Mouse (Mus musculus) liver, embryonic 11.5 days (tissue): Measurements from ENCODE around the gene a. TPM values are rescaled to one million over a fixed set of nuclear protein-coding genes. Genes with fewer than 3 reads are reported as not detected.

Experiments
- ATAC-seq: fragments of 200-750 bp; cut with Nextera tagmentation; replicated peaks from 2 replicates; pipeline ENCODE4 v1.8.0; 2017; ENCODE audit warnings: moderate number of reproducible peaks, mild to moderate bottlenecking, moderate TSS enrichment, moderate library complexity; ENCODE audit not compliant: low FRiP score
- DNase-seq: peaks from one replicate; pipeline ENCODE4 v3.0.0-alpha.2; 2017; ENCODE audit warnings: low spot score
- H3K27ac ChIP-seq: fragments of 300-500 bp; sonication (generic); 2 replicates; pipeline ENCODE4 v1.5.1; 2014; ENCODE audit warnings: mild to moderate bottlenecking, low read depth, low read length, control low read depth
- H3K27me3 ChIP-seq: fragments of 300-500 bp; sonication (generic); replicated peaks from 2 replicates; pipeline ENCODE4 v1.6.1; 2014; ENCODE audit warnings: low read length, mixed read lengths; ENCODE audit not compliant: control insufficient read depth, insufficient read depth
- H3K36me3 ChIP-seq: fragments of 300-500 bp; sonication (generic); 2 replicates; pipeline ENCODE4 v1.6.1; 2014; ENCODE audit warnings: mild to moderate bottlenecking, low read length, moderate library complexity, mixed read lengths; ENCODE audit not compliant: control insufficient read depth, insufficient read depth
- H3K4me1 ChIP-seq: fragments of 300-500 bp; sonication (generic); replicated peaks from 2 replicates; pipeline ENCODE4 v1.6.1; 2014; ENCODE audit warnings: low read length, mixed read lengths; ENCODE audit not compliant: control insufficient read depth, insufficient read depth
- H3K4me2 ChIP-seq: fragments of 300-500 bp; sonication (generic); 2 replicates; pipeline ENCODE4 v1.6.1; 2014; ENCODE audit warnings: mild to moderate bottlenecking, control low read depth, moderate library complexity
- H3K4me3 ChIP-seq: fragments of 300-500 bp; sonication (generic); 2 replicates; pipeline ENCODE4 v1.5.1; 2014; ENCODE audit warnings: low read depth, low read length, control low read depth
- H3K9ac ChIP-seq: fragments of 300-500 bp; sonication (generic); 2 replicates; pipeline ENCODE4 v1.6.1; 2014; ENCODE audit warnings: low read depth, low read length, control low read depth
- H3K9me3 ChIP-seq: fragments of 300-500 bp; sonication (generic); 2 replicates; pipeline ENCODE4 v1.6.1; 2016; ENCODE audit warnings: low read length, inconsistent platforms, mixed read lengths; ENCODE audit not compliant: control insufficient read depth
- WGBS: fragments of 180-500 bp; shearing (Covaris S2); extraction: QIAGEN DNeasy Blood & Tissue Kit; methylation state at CpG from one replicate; pipeline ENCODE4 v1.1.7; 2014; 5-methylcytosine and 5-hydroxymethylcytosine counted together
- polyA plus RNA-seq: library from polyadenylated mRNA; unstranded; fragments of >200 nt; fragmentation: Nextera tagmentation; extraction: Ambion mirVana; gene quantifications from 2 replicates; pipeline ENCODE4 v1.2.1, GENCODE M21; 2014

Gene a
- polyA plus RNA-seq, 1 experiment from 2014 or later: 0.62 TPM

GRCm38 (mm10) chr2:154789977-154790655 lies 1.1 kb upstream of the a start:
- ATAC-seq (no peak), DNase-seq (no peak)
- no peaks in the 10 kb centered on the region; the same call in 1 of the 2 replicates for H3K36me3 ChIP-seq
- peaks cover 53% of the 10 kb centered on the region for H3K4me1 ChIP-seq
- peak overlapping the region; percentile 50; the same call in 1 of the 2 replicates for H3K9ac ChIP-seq
- H3K9me3 ChIP-seq: no peaks in the 10 kb centered on the region
- H3K4me3 ChIP-seq: peak overlapping the region; percentile 42
- peak overlapping the region; percentile 72 for H3K27ac ChIP-seq
- WGBS: 10% methylated on average over 14 of the region's 14 CpGs
- no peaks in the 10 kb centered on the region for H3K27me3 ChIP-seq
- peak overlapping the region; percentile 80 for H3K4me2 ChIP-seq

- H3K4me3 ChIP-seq: peak overlapping the region; percentile 97
- peak overlapping the region; percentile 97 for H3K27ac ChIP-seq
- WGBS: under 1% methylated on average over 48 of the region's 67 CpGs
- H3K27me3 ChIP-seq: no peaks in the 10 kb centered on the region
- no peaks in the 10 kb centered on the region for H3K9me3 ChIP-seq
- no peaks in the 10 kb centered on the region; the same call in 1 of the 2 replicates for H3K36me3 ChIP-seq
- peak overlapping the region; percentile 99 for H3K9ac ChIP-seq
- peak; percentile 69 for DNase-seq
- peaks cover 45% of the 10 kb centered on the region for H3K4me1 ChIP-seq
- ATAC-seq: peak; percentile 48
- H3K4me2 ChIP-seq: peak overlapping the region; percentile 68
These were observed 750 bp downstream of the a start for GRCm38 (mm10) chr2:154791661-154792642.

GRCm38 (mm10) chr2:154803372-154803771 lies 12.2 kb downstream of the a start:
- no peaks in the 10 kb centered on the region; the same call in 1 of the 2 replicates for H3K36me3 ChIP-seq
- no peak overlapping the region for H3K9ac ChIP-seq
- H3K4me1 ChIP-seq: peaks cover 21% of the 10 kb centered on the region
- no peaks in the 10 kb centered on the region for H3K9me3 ChIP-seq
- DNase-seq (no peak), ATAC-seq (no peak)
- H3K4me2 ChIP-seq: no peak overlapping the region
- no peak overlapping the region for H3K4me3 ChIP-seq
- H3K27ac ChIP-seq: no peak overlapping the region
- 87% methylated on average over 1 of the region's 1 CpGs for WGBS
- H3K27me3 ChIP-seq: no peaks in the 10 kb centered on the region

DNA sequence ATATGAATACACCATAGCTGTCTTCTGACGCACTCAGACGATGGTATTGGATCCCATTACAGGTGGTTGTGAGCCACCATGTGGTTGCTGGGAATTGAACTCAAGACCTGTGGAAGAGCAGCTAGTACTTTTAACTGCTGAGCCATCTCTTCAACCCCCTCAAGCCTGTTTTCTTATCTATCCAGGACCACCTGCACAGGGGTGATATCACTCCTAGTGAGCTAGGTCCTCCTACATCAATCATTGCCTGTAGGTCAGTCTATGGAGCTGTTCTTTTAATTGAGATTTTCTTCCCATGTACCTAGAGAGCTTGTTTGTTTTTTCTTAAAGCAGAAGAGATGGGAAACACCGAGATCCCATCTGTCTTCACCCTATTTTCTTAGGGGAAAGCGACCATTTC lies 12.6 kb downstream of the a start:
- no peaks in the 10 kb centered on the region for H3K27me3 ChIP-seq
- H3K4me1 ChIP-seq: peaks cover 21% of the 10 kb centered on the region
- H3K4me2 ChIP-seq: no peak overlapping the region
- no peaks in the 10 kb centered on the region; the same call in 1 of the 2 replicates for H3K36me3 ChIP-seq
- no peaks in the 10 kb centered on the region for H3K9me3 ChIP-seq
- H3K9ac ChIP-seq: no peak overlapping the region
- WGBS: 60% methylated on average over 4 of the region's 4 CpGs
- H3K4me3 ChIP-seq: no peak overlapping the region
- ATAC-seq (peak; percentile 67; the same call in 1 of the 2 replicates), DNase-seq (no peak)
- H3K27ac ChIP-seq: no peak overlapping the region

DNA sequence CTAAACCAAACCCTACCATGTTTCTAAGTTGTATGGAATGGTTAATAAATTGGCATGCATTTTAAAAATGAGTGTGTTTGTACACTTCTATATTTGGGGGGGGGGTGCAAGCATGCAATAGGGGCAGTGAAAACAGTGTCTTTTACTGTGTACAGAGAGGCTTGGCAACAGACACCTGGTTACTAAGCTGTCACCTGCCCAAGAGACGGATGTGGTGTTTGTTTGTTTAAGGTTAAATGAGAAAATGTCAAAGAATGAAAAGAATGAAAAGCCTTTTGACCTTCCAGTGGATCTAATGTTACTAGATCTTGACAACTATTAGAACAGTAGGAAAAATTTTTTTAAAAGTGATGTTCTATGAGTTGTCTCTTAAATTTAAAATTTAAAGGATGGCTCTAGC lies 16.5 kb downstream of the a start:
- H3K4me3 ChIP-seq: no peak overlapping the region
- H3K27ac ChIP-seq: no peak overlapping the region
- H3K4me2 ChIP-seq: no peak overlapping the region
- no peaks in the 10 kb centered on the region for H3K27me3 ChIP-seq
- no peak for DNase-seq
- no peaks in the 10 kb centered on the region for H3K36me3 ChIP-seq
- H3K9ac ChIP-seq: no peak overlapping the region
- no peaks in the 10 kb centered on the region for H3K9me3 ChIP-seq
- H3K4me1 ChIP-seq: peaks cover 17% of the 10 kb centered on the region; the same call in 1 of the 2 replicates
- WGBS: 71% methylated on average over 1 of the region's 1 CpGs
- ATAC-seq: no peak

DNA sequence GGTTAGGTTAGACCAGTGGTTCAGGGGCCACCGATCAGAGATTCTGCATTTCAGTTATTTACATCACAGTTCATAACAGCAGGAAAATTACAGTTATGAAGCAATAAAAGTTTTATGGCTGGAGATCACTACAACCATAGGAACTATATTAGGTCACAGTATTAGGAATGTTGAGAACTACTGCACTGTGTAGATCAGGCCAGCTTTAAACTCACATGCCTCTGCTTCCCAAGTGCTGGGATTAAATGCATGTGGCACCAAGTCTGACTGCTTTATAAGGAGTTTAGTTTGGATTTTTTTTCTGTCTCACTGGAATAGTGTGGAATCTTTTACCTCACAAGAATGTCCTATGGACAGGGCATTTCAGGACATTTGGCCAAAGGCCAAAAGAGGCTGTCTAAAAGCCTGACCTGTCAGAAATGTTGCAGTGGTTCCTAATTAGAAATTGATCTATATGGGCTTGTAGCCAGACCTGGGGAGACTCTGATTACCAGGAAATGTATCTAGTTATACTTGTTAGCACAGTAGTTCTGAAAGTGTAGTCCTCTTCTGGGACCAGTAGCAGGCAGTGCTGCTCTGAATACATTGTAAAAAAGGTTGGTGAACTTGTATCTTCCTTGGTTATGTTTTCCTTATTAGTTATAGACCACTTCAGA lies 18.0 kb downstream of the a start:
- Histone ChIP-seq H3K36me3 (no peaks in the 10 kb centered on the region), H3K27ac (no peak overlapping the region), H3K9me3 (no peaks in the 10 kb centered on the region), H3K4me1 (peaks cover 3% of the 10 kb centered on the region; the same call in 1 of the 2 replicates), H3K9ac (no peak overlapping the region), H3K27me3 (no peaks in the 10 kb centered on the region), H3K4me3 (no peak overlapping the region), H3K4me2 (no peak overlapping the region)
- 98% methylated on average over 1 of the region's 1 CpGs for WGBS
- ATAC-seq (no peak), DNase-seq (no peak)

GRCm38 (mm10) chr2:154810821-154811220 lies 19.6 kb downstream of the a start:
- Histone ChIP-seq H3K27me3 (no peaks in the 10 kb centered on the region), H3K4me3 (no peak overlapping the region), H3K36me3 (no peaks in the 10 kb centered on the region), H3K27ac (no peak overlapping the region), H3K9ac (no peak overlapping the region), H3K9me3 (no peaks in the 10 kb centered on the region), H3K4me2 (no peak overlapping the region), H3K4me1 (0 out of 2 replicates have a peak, but pooled peaks cover 3% of the 10 kb centered on the region)
- ATAC-seq (no peak), DNase-seq (no peak)
- WGBS: 84% methylated on average over 1 of the region's 1 CpGs

GRCm38 (mm10) chr2:154813426-154813825 lies 22.2 kb downstream of the a start:
- H3K9ac ChIP-seq: no peak overlapping the region
- no peak overlapping the region for H3K27ac ChIP-seq

More at GRCm38 (mm10) chr2:154813426-154813825, 22.2 kb downstream of the a start:
- no peak overlapping the region for H3K4me2 ChIP-seq
- H3K4me1 ChIP-seq: peaks cover 17% of the 10 kb centered on the region
- no peaks in the 10 kb centered on the region for H3K27me3 ChIP-seq
- no peak for DNase-seq
- H3K36me3 ChIP-seq: no peaks in the 10 kb centered on the region
- no peak overlapping the region for H3K4me3 ChIP-seq
- no peak for ATAC-seq
- WGBS: 92% methylated on average over 2 of the region's 2 CpGs
- no peaks in the 10 kb centered on the region for H3K9me3 ChIP-seq
